Mouse (Mus musculus) kidney, postnatal 4 days (tissue): Measurements from ENCODE around the gene Olfr1466.

Experiments
- DNase-seq, 2 experiments: peaks; one replicate each; pipeline ENCODE4 v3.0.0; 2021; ENCODE audit warnings: mixed read lengths in 2 of 2

Gene Olfr1466

GRCm38 (mm10) chr19:13338562-13338961 is at the start of gene Olfr1466:
Olfr1466 (plus strand) TSS chr19:13338862.
- DNase-seq, result no peak

GRCm38 (mm10) chr19:13315441-13315840 is 23.2 kb upstream of the Olfr1466 start, which contains the start of gene Olfr1465:
Olfr1465 (minus strand) TSS chr19:13315541.
- DNase-seq, result no peak

- no peak for DNase-seq
These were observed 23.3 kb downstream of the Olfr1466 start, which contains the start of gene Olfr1467 for GRCm38 (mm10) chr19:13361936-13362335. Olfr1467 (plus strand) TSS chr19:13362236.
